Mouse (Mus musculus): ENCODE data around the gene Smg5. TPM values are rescaled to one million over a fixed set of nuclear protein-coding genes. Genes with fewer than 3 reads are reported as not detected.
"Not testable (repeated sequence)": the region's sequence is repeated elsewhere in the genome, so short reads cannot be mapped to it uniquely, and the experiment has no call there.

The Smg5 gene
- polyA plus RNA-seq, 1 experiment = 84.5 TPM

DNA sequence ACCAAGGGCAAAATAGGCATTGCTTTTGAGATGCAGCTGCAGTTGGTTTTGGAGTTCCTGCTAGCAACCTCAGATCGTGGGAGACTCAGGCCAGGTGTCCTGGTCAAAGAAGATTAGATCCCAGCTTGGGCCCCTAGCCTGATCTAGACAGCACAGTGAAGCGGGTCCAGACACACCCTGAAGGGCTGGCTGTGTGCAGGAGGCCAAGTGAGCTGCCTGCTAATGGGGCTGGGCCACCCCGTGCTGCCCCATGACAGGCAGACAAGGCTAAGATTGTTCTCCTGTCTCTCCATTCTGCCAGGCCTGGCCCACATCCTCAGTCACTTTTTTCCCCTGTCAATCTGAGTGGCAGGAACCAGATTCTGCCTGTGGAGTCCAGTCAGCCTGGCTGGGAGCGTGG lies 27.6 kb downstream of the Smg5 start:
- no peak for TF ChIP-seq MAX (IDR thresholded peaks at IDR 0.05)
- TF ChIP-seq MYOD1 (IDR thresholded peaks at IDR 0.05; ENCODE audit: control insufficient read depth, insufficient read length, low read depth) = no peak
- TF ChIP-seq CEBPB (IDR thresholded peaks at IDR 0.05; ENCODE audit: low read depth) = no peak
- no peak for TF ChIP-seq MYOG (IDR thresholded peaks at IDR 0.05; ENCODE audit: control insufficient read depth, extremely low read depth, insufficient read length)
- TF ChIP-seq CTCF (IDR thresholded peaks at IDR 0.05; ENCODE audit: control insufficient read depth, insufficient read depth, insufficient read length) = no peak
- TF ChIP-seq FOSL1 (IDR thresholded peaks at IDR 0.05; ENCODE audit: insufficient read depth, low read length, poor library complexity, severe bottlenecking) = no peak
- no peak for TF ChIP-seq USF1 (IDR thresholded peaks at IDR 0.05; ENCODE audit: low read depth)
- Histone ChIP-seq H3K36me3 (ENCODE audit: control insufficient read depth, insufficient read depth) (peaks cover 37% of the 10 kb centered on the region), H3K27me3 (ENCODE audit: control insufficient read depth, insufficient read depth, insufficient read length) (no peaks in the 10 kb centered on the region), H3K79me3 (ENCODE audit: low read depth) (no peaks in the 10 kb centered on the region), H3K4me3 (ENCODE audit: insufficient read depth, poor library complexity, severe bottlenecking) (no peak overlapping the region), H3ac (ENCODE audit: control insufficient read depth, insufficient read length, low read depth) (no peak overlapping the region), H3K79me2 (ENCODE audit: control insufficient read depth, insufficient read depth) (no peaks in the 10 kb centered on the region)

DNA sequence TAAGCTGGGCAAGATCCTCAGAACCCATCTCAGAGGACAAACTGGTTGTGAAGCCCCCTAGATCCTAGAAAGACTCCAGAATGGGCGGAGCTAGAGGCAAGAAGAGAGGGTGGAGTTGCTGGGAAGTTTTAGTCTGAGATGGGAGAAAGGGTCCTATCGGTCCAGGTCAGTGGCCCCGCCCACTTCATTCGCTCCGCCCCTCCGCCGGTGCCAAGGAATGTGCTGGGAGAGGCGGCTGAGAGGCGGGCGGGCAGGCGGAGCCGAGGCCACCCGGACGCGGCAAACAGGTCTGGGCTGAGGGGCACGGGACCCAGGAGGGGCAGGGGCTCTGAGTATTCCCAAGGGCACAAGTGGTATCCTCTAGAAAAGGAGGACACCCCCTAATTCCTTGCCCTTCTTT lies 28.3 kb downstream of the Smg5 start, which contains the start of gene Paqr6:
Gene Paqr6 (plus strand): TSS at position 248 of the 400 bp plus-strand sequence.
- no peak within 1 kb of the TSS for H3K4me3 ChIP-seq (ENCODE audit: insufficient read depth, poor library complexity, severe bottlenecking)

GRCm38 (mm10) chr3:88365705-88366361 lies 29.8 kb downstream of the Smg5 start:
- no peak overlapping the region for H3ac ChIP-seq (ENCODE audit: control insufficient read depth, insufficient read length, low read depth)
- no peaks in the 10 kb centered on the region for H3K79me2 ChIP-seq (ENCODE audit: control insufficient read depth, insufficient read depth)
- H3K36me3 ChIP-seq (ENCODE audit: control insufficient read depth, insufficient read depth) = peaks cover 18% of the 10 kb centered on the region
- no peaks in the 10 kb centered on the region for H3K79me3 ChIP-seq (ENCODE audit: low read depth)
- TF ChIP-seq CTCF (IDR thresholded peaks at IDR 0.05; ENCODE audit: control insufficient read depth, insufficient read depth, insufficient read length) (no peak), FOSL1 (IDR thresholded peaks at IDR 0.05; ENCODE audit: insufficient read depth, low read length, poor library complexity, severe bottlenecking) (no peak), MYOG (IDR thresholded peaks at IDR 0.05; ENCODE audit: control insufficient read depth, extremely low read depth, insufficient read length) (no peak), MAX (IDR thresholded peaks at IDR 0.05) (no peak), USF1 (IDR thresholded peaks at IDR 0.05; ENCODE audit: low read depth) (no peak), CEBPB (IDR thresholded peaks at IDR 0.05; ENCODE audit: low read depth) (no peak)
- no peak overlapping the region for H3K4me3 ChIP-seq (ENCODE audit: insufficient read depth, poor library complexity, severe bottlenecking)
- H3K27me3 ChIP-seq (ENCODE audit: control insufficient read depth, insufficient read depth, insufficient read length) = no peaks in the 10 kb centered on the region

More for the DNA sequence above, 28.3 kb downstream of the Smg5 start, which contains the start of gene Paqr6:
- Histone ChIP-seq H3ac (ENCODE audit: control insufficient read depth, insufficient read length, low read depth) (no peak within 1 kb of the TSS), H3K27me3 (ENCODE audit: control insufficient read depth, insufficient read depth, insufficient read length) (no peaks in the 10 kb centered on the region), H3K79me3 (ENCODE audit: low read depth) (no peaks in the 10 kb centered on the region), H3K36me3 (ENCODE audit: control insufficient read depth, insufficient read depth) (peaks cover 32% of the 10 kb centered on the region), H3K79me2 (ENCODE audit: control insufficient read depth, insufficient read depth) (no peaks in the 10 kb centered on the region)
- no peak for TF ChIP-seq USF1 (IDR thresholded peaks at IDR 0.05; ENCODE audit: low read depth)
- TF ChIP-seq CTCF (IDR thresholded peaks at IDR 0.05; ENCODE audit: control insufficient read depth, insufficient read depth, insufficient read length) = no peak
- TF ChIP-seq FOSL1 (IDR thresholded peaks at IDR 0.05; ENCODE audit: insufficient read depth, low read length, poor library complexity, severe bottlenecking) = no peak
- TF ChIP-seq MAX (IDR thresholded peaks at IDR 0.05) = no peak
- no peak for TF ChIP-seq CEBPB (IDR thresholded peaks at IDR 0.05; ENCODE audit: low read depth)
- no peak for TF ChIP-seq MYOG (IDR thresholded peaks at IDR 0.05; ENCODE audit: control insufficient read depth, extremely low read depth, insufficient read length)
- TF ChIP-seq MYOD1 (IDR thresholded peaks at IDR 0.05; ENCODE audit: control insufficient read depth, insufficient read length, low read depth) = no peak

GRCm38 (mm10) chr3:88366830-88367428 lies 30.9 kb downstream of the Smg5 start:
- H3K27me3 ChIP-seq (ENCODE audit: control insufficient read depth, insufficient read depth, insufficient read length); H3ac ChIP-seq (ENCODE audit: control insufficient read depth, insufficient read length, low read depth); H3K79me2 ChIP-seq (ENCODE audit: control insufficient read depth, insufficient read depth); H3K79me3 ChIP-seq (ENCODE audit: low read depth); H3K4me3 ChIP-seq (ENCODE audit: insufficient read depth, poor library complexity, severe bottlenecking): not testable (repeated sequence)
- H3K36me3 ChIP-seq (ENCODE audit: control insufficient read depth, insufficient read depth) = peaks cover 12% of the 10 kb centered on the region

DNA sequence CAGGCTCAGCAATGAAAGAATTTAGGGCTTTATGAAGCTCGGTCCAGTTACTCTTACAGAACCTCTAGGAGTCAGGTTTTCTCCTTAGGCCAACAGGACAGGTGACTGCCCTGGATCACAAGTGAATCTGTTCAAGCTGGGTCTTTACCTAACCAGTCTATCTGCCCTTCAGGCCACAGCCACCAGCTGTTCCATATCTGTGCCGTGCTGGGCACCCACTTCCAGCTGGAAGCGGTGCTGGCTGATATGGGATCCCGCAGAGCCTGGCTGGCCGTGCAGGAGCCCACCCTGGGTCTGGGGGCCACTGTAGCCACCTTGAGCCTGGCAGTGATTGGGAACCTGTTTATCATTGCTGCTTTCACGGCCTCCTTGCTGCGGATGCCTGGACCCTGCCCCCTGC lies 31.5 kb downstream of the Smg5 start:
- not testable (repeated sequence) for H3K4me3 ChIP-seq (ENCODE audit: insufficient read depth, poor library complexity, severe bottlenecking); H3ac ChIP-seq (ENCODE audit: control insufficient read depth, insufficient read length, low read depth); H3K79me3 ChIP-seq (ENCODE audit: low read depth); H3K36me3 ChIP-seq (ENCODE audit: control insufficient read depth, insufficient read depth); H3K27me3 ChIP-seq (ENCODE audit: control insufficient read depth, insufficient read depth, insufficient read length); H3K79me2 ChIP-seq (ENCODE audit: control insufficient read depth, insufficient read depth)

DNA sequence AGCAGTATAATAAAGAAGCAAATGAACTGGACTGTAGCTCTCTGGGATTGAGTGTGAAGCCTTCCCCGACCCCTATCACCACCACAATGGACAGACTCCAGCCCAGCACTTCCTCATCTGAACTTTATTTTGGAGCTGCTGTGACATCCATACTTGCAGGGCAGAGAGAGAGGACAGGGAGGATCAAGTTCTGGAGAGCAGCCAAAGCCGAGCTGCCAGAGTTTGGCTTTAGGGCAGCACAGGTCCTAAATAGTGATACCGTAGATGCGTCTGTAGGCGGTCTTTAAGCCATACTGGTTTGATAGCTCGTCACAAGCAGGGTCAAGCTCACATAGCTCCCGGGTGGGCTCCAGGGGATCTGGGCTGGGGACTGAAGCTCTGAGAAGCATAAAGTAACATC lies 32.5 kb downstream of the Smg5 start:
- not testable (repeated sequence) for H3K36me3 ChIP-seq (ENCODE audit: control insufficient read depth, insufficient read depth); H3K4me3 ChIP-seq (ENCODE audit: insufficient read depth, poor library complexity, severe bottlenecking); H3K79me3 ChIP-seq (ENCODE audit: low read depth); H3K79me2 ChIP-seq (ENCODE audit: control insufficient read depth, insufficient read depth); H3K27me3 ChIP-seq (ENCODE audit: control insufficient read depth, insufficient read depth, insufficient read length); H3ac ChIP-seq (ENCODE audit: control insufficient read depth, insufficient read length, low read depth)

- not testable (repeated sequence) for H3ac ChIP-seq (ENCODE audit: control insufficient read depth, insufficient read length, low read depth); H3K4me3 ChIP-seq (ENCODE audit: insufficient read depth, poor library complexity, severe bottlenecking); H3K79me3 ChIP-seq (ENCODE audit: low read depth); H3K36me3 ChIP-seq (ENCODE audit: control insufficient read depth, insufficient read depth); H3K79me2 ChIP-seq (ENCODE audit: control insufficient read depth, insufficient read depth); H3K27me3 ChIP-seq (ENCODE audit: control insufficient read depth, insufficient read depth, insufficient read length)
These were observed 36.6 kb downstream of the Smg5 start, which contains the start of gene Bglap3 for GRCm38 (mm10) chr3:88372643-88373042. Gene Bglap3, minus strand, starts transcription at chr3:88372743.

- H3K27me3 ChIP-seq (ENCODE audit: control insufficient read depth, insufficient read depth, insufficient read length) = not testable (repeated sequence)
These were observed 39.9 kb downstream of the Smg5 start for GRCm38 (mm10) chr3:88375750-88376626.

GRCm38 (mm10) chr3:88376644-88377043 lies 40.6 kb downstream of the Smg5 start:
- H3K27me3 ChIP-seq (ENCODE audit: control insufficient read depth, insufficient read depth, insufficient read length); H3K36me3 ChIP-seq (ENCODE audit: control insufficient read depth, insufficient read depth); H3K79me2 ChIP-seq (ENCODE audit: control insufficient read depth, insufficient read depth); H3K79me3 ChIP-seq (ENCODE audit: low read depth); H3ac ChIP-seq (ENCODE audit: control insufficient read depth, insufficient read length, low read depth); H3K4me3 ChIP-seq (ENCODE audit: insufficient read depth, poor library complexity, severe bottlenecking): not testable (repeated sequence)

More at GRCm38 (mm10) chr3:88375750-88376626, 39.9 kb downstream of the Smg5 start:
- H3ac ChIP-seq (ENCODE audit: control insufficient read depth, insufficient read length, low read depth); H3K36me3 ChIP-seq (ENCODE audit: control insufficient read depth, insufficient read depth); H3K79me2 ChIP-seq (ENCODE audit: control insufficient read depth, insufficient read depth); H3K4me3 ChIP-seq (ENCODE audit: insufficient read depth, poor library complexity, severe bottlenecking); H3K79me3 ChIP-seq (ENCODE audit: low read depth): not testable (repeated sequence)
